Mouse (Mus musculus): Measurements from ENCODE around the gene Syt15. TPM values are rescaled to one million over a fixed set of nuclear protein-coding genes. Genes with fewer than 3 reads are reported as not detected.
"Not testable (repeated sequence)": the region's sequence is repeated elsewhere in the genome, so short reads cannot be mapped to it uniquely, and the experiment has no call there.

The Syt15 gene
- polyA plus RNA-seq, 1 experiment from 2014 or later, result 0.92 TPM

DNA sequence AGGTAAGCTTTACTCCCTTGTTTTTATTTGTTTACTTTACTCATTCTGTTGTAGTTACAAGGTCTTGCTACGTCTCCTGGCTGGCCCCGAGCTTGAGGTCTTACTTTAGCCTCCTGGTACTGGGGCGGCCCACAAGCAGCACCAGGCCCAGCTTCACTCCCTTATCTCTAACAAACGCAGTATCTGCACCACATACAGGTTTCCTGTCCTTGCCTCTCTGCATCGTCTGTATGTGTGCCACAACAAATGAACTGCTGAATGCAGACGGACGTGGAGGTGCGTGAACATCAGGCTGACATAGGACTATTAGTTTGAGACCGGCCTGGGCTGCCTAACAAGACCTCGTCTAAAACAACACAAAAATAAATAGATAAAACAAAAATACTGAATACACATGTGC, 20.9 kb downstream of the Syt15 start:
- Histone ChIP-seq H3K27me3 (ENCODE audit: insufficient read depth, low read length) (no peaks in the 10 kb centered on the region), H3K36me3 (ENCODE audit: insufficient read depth, low read length) (no peaks in the 10 kb centered on the region), H3K4me3 (ENCODE audit: low read length) (no peak overlapping the region), H3K9me3 (ENCODE audit: low read length) (no peaks in the 10 kb centered on the region), H3K9ac (replicated peaks; ENCODE audit: low read length) (no peak overlapping the region), H3K4me1 (ENCODE audit: insufficient read depth, low read length) (no peaks in the 10 kb centered on the region), H3K27ac (ENCODE audit: low read length) (no peak overlapping the region), H3K4me2 (replicated peaks; ENCODE audit: low read depth, low read length) (no peak overlapping the region)
- WGBS, result 80% methylated on average over 10 of the region's 10 CpGs
- no peak for ATAC-seq (ENCODE audit: low FRiP score, low TSS enrichment)

DNA sequence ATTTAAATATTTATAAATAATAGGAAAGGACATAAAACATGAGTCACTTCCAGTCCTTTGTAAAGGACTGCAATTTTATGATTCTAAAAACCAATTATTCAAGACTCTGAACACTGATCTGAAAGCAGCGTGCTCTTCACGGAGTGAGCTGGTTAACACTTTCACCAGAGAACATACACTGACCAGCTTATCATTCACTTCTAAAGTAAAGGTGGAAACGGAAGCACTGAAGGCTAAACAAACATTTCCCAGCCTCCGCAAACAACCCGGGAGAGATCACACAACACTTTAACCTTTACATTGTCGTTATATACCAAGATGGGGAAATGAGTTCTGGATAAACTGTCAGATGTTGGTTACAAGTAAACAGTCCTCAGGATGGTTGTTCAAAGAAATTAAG, 21.3 kb downstream of the Syt15 start:
- Histone ChIP-seq H3K36me3 (ENCODE audit: insufficient read depth, low read length) (no peaks in the 10 kb centered on the region), H3K4me2 (replicated peaks; ENCODE audit: low read depth, low read length) (no peak overlapping the region)

DNA sequence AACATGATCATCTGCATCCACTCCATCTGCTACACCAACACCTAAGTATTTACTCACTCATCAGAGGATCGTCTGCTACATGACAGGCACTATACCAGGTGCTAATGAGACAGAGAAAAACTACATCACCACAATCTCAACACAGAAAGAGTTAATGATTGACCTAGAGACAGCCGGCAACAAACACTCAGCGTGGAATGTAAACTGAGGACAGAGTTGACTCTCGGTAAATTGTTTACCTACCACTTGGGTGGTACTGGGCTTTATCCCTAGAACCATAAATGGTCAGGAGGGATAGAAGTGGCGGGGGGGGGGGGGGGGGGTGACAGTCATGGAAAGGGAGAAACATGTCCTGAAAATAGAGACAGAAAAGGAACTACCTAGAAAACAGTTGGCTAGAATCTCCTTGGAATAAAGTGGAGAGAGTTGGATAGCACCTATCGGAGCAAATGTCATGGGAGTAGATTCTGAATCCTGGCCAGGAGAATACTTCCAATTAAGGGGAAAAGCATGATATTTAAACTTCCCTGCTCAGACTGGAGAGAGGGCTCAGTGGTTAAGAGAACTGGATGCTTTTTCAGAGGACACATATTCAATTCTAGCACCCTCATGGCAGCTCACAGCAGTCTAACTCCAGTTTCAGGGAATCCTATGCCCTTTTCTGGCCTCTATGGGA, 33.2 kb downstream of the Syt15 start:
- no peak for ATAC-seq (ENCODE audit: low FRiP score, low TSS enrichment)
- 60% methylated on average over 6 of the region's 6 CpGs for WGBS
- H3K27ac ChIP-seq (ENCODE audit: low read length), result no peak overlapping the region

More for the DNA sequence above, 21.3 kb downstream of the Syt15 start:
- H3K27ac ChIP-seq (ENCODE audit: low read length), result no peak overlapping the region
- H3K4me1 ChIP-seq (ENCODE audit: insufficient read depth, low read length), result no peaks in the 10 kb centered on the region
- no peaks in the 10 kb centered on the region for H3K9me3 ChIP-seq (ENCODE audit: low read length)
- 76% methylated on average over 6 of the region's 6 CpGs for WGBS
- no peak for ATAC-seq (ENCODE audit: low FRiP score, low TSS enrichment)
- no peaks in the 10 kb centered on the region for H3K27me3 ChIP-seq (ENCODE audit: insufficient read depth, low read length)
- no peak overlapping the region for H3K4me3 ChIP-seq (ENCODE audit: low read length)
- H3K9ac ChIP-seq (replicated peaks; ENCODE audit: low read length), result no peak overlapping the region

DNA sequence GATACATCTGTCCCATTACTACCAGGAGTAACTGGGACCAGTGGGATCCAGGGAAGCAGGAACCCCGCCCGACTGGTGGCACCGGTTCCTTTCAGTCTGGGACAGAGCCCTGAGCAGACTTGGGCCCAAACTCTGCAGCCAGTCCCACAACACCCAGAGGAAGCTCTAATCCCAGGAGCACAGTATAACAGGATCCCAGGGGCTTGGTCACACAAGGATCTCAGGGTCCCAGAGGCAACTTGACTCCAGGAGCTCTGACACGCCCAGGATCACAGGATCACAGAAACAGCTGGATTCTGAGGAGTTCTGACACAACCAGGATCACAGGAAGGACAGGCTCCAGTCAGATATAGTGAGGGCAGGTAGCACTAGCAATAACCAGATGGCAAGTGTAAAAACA, 33.9 kb downstream of the Syt15 start:
- 84% methylated on average over 4 of the region's 4 CpGs for WGBS
- H3K27me3 ChIP-seq (ENCODE audit: insufficient read depth, low read length), result no peaks in the 10 kb centered on the region
- H3K36me3 ChIP-seq (ENCODE audit: insufficient read depth, low read length), result no peaks in the 10 kb centered on the region
- no peak for ATAC-seq (ENCODE audit: low FRiP score, low TSS enrichment)
- no peaks in the 10 kb centered on the region for H3K4me1 ChIP-seq (ENCODE audit: insufficient read depth, low read length)
- no peak overlapping the region for H3K27ac ChIP-seq (ENCODE audit: low read length)
- H3K4me2 ChIP-seq (replicated peaks; ENCODE audit: low read depth, low read length), result no peak overlapping the region
- no peak overlapping the region for H3K4me3 ChIP-seq (ENCODE audit: low read length)
- H3K9ac ChIP-seq (replicated peaks; ENCODE audit: low read length), result no peak overlapping the region
- H3K9me3 ChIP-seq (ENCODE audit: low read length), result no peaks in the 10 kb centered on the region

More for the DNA sequence above, 33.2 kb downstream of the Syt15 start:
- Histone ChIP-seq H3K4me2 (replicated peaks; ENCODE audit: low read depth, low read length) (no peak overlapping the region), H3K36me3 (ENCODE audit: insufficient read depth, low read length) (no peaks in the 10 kb centered on the region), H3K9me3 (ENCODE audit: low read length) (no peaks in the 10 kb centered on the region), H3K9ac (replicated peaks; ENCODE audit: low read length) (no peak overlapping the region), H3K27me3 (ENCODE audit: insufficient read depth, low read length) (no peaks in the 10 kb centered on the region), H3K4me1 (ENCODE audit: insufficient read depth, low read length) (no peaks in the 10 kb centered on the region), H3K4me3 (ENCODE audit: low read length) (no peak overlapping the region)

DNA sequence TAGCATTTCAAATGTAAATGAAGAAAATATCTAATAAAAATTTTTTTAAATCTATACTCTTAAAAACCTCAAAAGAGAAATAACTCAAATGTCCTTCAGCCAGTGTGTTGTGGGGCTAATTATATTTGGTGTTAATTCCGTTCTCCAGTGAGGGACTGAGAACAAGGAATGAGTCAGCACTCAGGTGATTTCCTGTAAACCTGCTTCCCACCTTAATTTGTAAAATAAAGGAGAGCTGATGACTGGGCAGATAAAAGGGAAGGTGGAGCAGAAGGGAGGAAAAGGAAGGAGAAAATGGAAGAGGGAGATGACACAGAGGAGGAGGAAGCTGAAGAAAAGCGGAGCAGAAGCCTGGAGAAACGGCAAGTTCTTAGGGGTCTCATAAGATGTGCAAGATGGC, 39.1 kb downstream of the Syt15 start:
- not testable (repeated sequence) for H3K27me3 ChIP-seq (ENCODE audit: insufficient read depth, low read length); H3K36me3 ChIP-seq (ENCODE audit: insufficient read depth, low read length); H3K27ac ChIP-seq (ENCODE audit: low read length); H3K9me3 ChIP-seq (ENCODE audit: low read length); ATAC-seq (ENCODE audit: low FRiP score, low TSS enrichment); H3K4me1 ChIP-seq (ENCODE audit: insufficient read depth, low read length); H3K9ac ChIP-seq (replicated peaks; ENCODE audit: low read length); H3K4me3 ChIP-seq (ENCODE audit: low read length); H3K4me2 ChIP-seq (replicated peaks; ENCODE audit: low read depth, low read length)
- WGBS, result 74% methylated on average over 3 of the region's 3 CpGs

DNA sequence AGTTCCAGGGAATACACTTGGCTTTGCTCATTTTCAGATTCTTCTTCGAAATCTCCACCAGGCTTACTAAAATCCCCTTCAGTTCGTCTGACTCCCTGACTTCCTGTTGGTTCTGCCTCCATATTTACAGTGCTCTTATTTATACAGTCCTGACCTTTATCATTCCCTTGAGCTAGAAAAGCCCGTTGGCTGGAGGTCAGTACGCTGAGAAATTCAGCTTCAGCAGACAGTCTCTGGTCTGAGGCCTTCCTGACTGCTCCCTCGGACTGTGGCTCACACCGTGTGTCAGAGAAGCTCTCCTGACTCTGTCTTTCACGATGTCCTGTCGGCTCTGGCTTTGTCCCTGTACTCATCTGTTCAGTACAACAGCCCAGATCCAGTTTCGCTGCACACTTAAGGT, 48.7 kb downstream of the Syt15 start:
- Histone ChIP-seq H3K9ac (replicated peaks; ENCODE audit: low read length) (no peak overlapping the region), H3K4me3 (ENCODE audit: low read length) (no peak overlapping the region), H3K4me2 (replicated peaks; ENCODE audit: low read depth, low read length) (no peak overlapping the region), H3K9me3 (ENCODE audit: low read length) (no peaks in the 10 kb centered on the region), H3K36me3 (ENCODE audit: insufficient read depth, low read length) (no peaks in the 10 kb centered on the region), H3K4me1 (ENCODE audit: insufficient read depth, low read length) (no peaks in the 10 kb centered on the region), H3K27ac (ENCODE audit: low read length) (peak overlapping the region; percentile 35; the same call in 1 of the 2 replicates), H3K27me3 (ENCODE audit: insufficient read depth, low read length) (no peaks in the 10 kb centered on the region)
- no peak for ATAC-seq (ENCODE audit: low FRiP score, low TSS enrichment)
- 31% methylated on average over 9 of the region's 9 CpGs for WGBS

DNA sequence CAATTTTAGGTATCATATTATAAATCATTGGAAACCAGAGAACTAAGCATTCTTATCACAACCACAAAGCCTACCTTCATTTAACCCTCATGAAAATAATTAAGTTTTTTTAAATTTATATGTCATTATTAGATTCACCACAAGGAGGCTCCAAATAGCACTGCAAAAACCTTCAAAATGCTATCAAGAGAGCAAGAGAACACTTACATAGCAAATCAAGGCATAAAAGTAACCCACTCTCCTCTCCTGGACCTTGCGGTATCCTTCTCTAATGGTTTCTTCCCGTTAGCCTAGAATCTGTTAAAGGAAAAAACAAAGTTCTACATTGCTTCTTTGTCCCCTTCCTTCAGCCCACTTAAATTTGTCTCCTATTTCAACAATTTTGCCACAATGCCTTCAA, 53.9 kb downstream of the Syt15 start:
- H3K27me3 ChIP-seq (ENCODE audit: insufficient read depth, low read length), result no peaks in the 10 kb centered on the region
- H3K27ac ChIP-seq (ENCODE audit: low read length), result no peak overlapping the region
- no peaks in the 10 kb centered on the region for H3K9me3 ChIP-seq (ENCODE audit: low read length)
- 0 out of 2 replicates have a peak, but pooled peaks cover 8% of the 10 kb centered on the region for H3K4me1 ChIP-seq (ENCODE audit: insufficient read depth, low read length)
- no peak for ATAC-seq (ENCODE audit: low FRiP score, low TSS enrichment)
- no peak overlapping the region for H3K4me3 ChIP-seq (ENCODE audit: low read length)
- no peak overlapping the region for H3K9ac ChIP-seq (replicated peaks; ENCODE audit: low read length)
- H3K36me3 ChIP-seq (ENCODE audit: insufficient read depth, low read length), result no peaks in the 10 kb centered on the region
- no peak overlapping the region for H3K4me2 ChIP-seq (replicated peaks; ENCODE audit: low read depth, low read length)
- WGBS, result 53% methylated on average over 2 of the region's 2 CpGs

DNA sequence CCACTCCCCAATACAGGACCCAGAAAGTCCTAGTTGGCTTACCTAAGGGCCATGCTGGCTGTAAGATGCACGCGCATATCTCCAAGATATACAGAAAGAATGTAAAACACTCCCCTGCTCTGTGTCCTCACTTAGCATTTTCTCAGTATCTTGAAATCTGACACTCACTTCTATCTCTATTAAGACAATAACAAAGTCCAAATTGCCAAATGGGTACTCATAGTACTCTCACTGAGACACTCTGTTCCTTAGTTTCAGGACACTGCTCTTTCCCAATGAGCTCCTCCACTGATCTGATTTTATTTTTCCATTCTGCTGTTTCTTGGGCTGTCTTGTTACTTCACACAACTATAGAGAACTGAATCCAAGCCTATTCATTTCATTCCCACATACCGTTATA, 54.7 kb downstream of the Syt15 start:
- WGBS, result 94% methylated on average over 3 of the region's 3 CpGs
- Histone ChIP-seq H3K4me2 (replicated peaks; ENCODE audit: low read depth, low read length) (no peak overlapping the region), H3K4me3 (ENCODE audit: low read length) (no peak overlapping the region), H3K27ac (ENCODE audit: low read length) (no peak overlapping the region), H3K9me3 (ENCODE audit: low read length) (no peaks in the 10 kb centered on the region), H3K36me3 (ENCODE audit: insufficient read depth, low read length) (no peaks in the 10 kb centered on the region), H3K27me3 (ENCODE audit: insufficient read depth, low read length) (no peaks in the 10 kb centered on the region), H3K4me1 (ENCODE audit: insufficient read depth, low read length) (0 out of 2 replicates have a peak, but pooled peaks cover 8% of the 10 kb centered on the region), H3K9ac (replicated peaks; ENCODE audit: low read length) (no peak overlapping the region)
- no peak for ATAC-seq (ENCODE audit: low FRiP score, low TSS enrichment)

DNA sequence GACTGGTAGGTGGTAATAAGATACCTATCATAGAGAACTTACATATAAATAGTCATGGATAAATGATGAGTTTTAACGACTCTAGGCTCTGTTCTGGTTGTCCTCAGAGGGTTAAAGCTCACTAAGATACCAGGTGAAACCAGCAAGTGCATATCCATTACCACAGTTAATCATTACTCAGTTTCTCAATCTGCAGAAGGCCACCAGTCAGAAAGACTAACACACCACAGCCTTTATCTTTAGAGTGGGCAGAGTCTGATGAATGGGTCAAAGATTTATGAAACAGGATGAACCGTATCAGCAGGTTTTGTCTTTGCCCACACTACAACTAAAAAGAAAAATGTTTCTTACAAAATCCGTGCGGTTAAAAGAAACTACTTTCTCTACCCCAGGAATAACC, 55.8 kb downstream of the Syt15 start:
- Histone ChIP-seq H3K27ac (ENCODE audit: low read length) (no peak overlapping the region), H3K4me1 (ENCODE audit: insufficient read depth, low read length) (0 out of 2 replicates have a peak, but pooled peaks cover 8% of the 10 kb centered on the region), H3K4me3 (ENCODE audit: low read length) (no peak overlapping the region), H3K9ac (replicated peaks; ENCODE audit: low read length) (no peak overlapping the region), H3K36me3 (ENCODE audit: insufficient read depth, low read length) (no peaks in the 10 kb centered on the region), H3K9me3 (ENCODE audit: low read length) (no peaks in the 10 kb centered on the region), H3K27me3 (ENCODE audit: insufficient read depth, low read length) (no peaks in the 10 kb centered on the region), H3K4me2 (replicated peaks; ENCODE audit: low read depth, low read length) (no peak overlapping the region)
- ATAC-seq (ENCODE audit: low FRiP score, low TSS enrichment), result peak; percentile 74
- WGBS, result 72% methylated on average over 4 of the region's 4 CpGs

- 0 out of 2 replicates have a peak, but pooled peaks cover 8% of the 10 kb centered on the region for H3K4me1 ChIP-seq (ENCODE audit: insufficient read depth, low read length)
- no peaks in the 10 kb centered on the region for H3K9me3 ChIP-seq (ENCODE audit: low read length)
- no peak overlapping the region for H3K27ac ChIP-seq (ENCODE audit: low read length)
- no peak for ATAC-seq (ENCODE audit: low FRiP score, low TSS enrichment)
- no peak overlapping the region for H3K4me3 ChIP-seq (ENCODE audit: low read length)
- no peak overlapping the region for H3K9ac ChIP-seq (replicated peaks; ENCODE audit: low read length)
- no peak overlapping the region for H3K4me2 ChIP-seq (replicated peaks; ENCODE audit: low read depth, low read length)
- H3K36me3 ChIP-seq (ENCODE audit: insufficient read depth, low read length), result no peaks in the 10 kb centered on the region
- 54% methylated on average over 4 of the region's 4 CpGs for WGBS
- no peaks in the 10 kb centered on the region for H3K27me3 ChIP-seq (ENCODE audit: insufficient read depth, low read length)
These were observed 60.3 kb downstream of the Syt15 start for GRCm38 (mm10) chr14:34279726-34280125.

All from kidney, embryonic 16.5 days (tissue).